Mouse (Mus musculus): ENCODE data around the gene Spic. TPM values are rescaled to one million over a fixed set of nuclear protein-coding genes. Genes with fewer than 3 reads are reported as not detected.

Spic gene
- total RNA-seq (2014; rRNA removed; ENCODE audit: low replicate concordance), result not detected in 2 replicates
- 0.11 and 0.25 TPM in 2 replicates for polyA plus RNA-seq (2015; fragmentation: Nextera tagmentation; extraction: Ambion mirVana)

- no peak within 1 kb of the TSS for H3K4me2 ChIP-seq (ENCODE audit: low read depth, low read length)
- ATAC-seq (ENCODE audit: insufficient read depth, low read depth), result no peak
Observed at GRCm38 (mm10) chr10:88684925-88685324, at the start of gene Spic. Spic (minus strand) TSS chr10:88685015.

DNA sequence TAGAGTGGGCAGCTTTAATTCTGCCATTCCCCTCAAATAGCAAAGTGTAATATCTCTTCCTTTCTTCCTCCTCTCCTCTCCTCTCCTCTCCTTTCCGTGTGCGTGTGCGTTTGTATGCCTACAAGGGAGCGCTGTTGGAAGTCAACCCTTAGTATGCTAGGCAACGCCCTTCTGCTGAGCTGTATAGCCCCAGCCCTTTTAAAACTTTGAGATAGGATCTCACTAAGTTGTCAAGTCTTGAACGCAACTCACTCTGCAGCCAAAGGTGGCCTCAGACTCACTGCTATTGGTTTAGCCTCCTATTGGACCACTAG, 47.5 kb upstream of the Spic start:
- H3K4me2 ChIP-seq (ENCODE audit: low read depth, low read length), result peak overlapping the region; percentile 85
- peaks cover 10% of the 10 kb centered on the region; the same call in 1 of the 2 replicates for H3K4me1 ChIP-seq (ENCODE audit: control insufficient read depth, insufficient read depth)
- peak overlapping the region; percentile 97; the same call in 1 of the 2 replicates for H3K9ac ChIP-seq (replicated peaks; ENCODE audit: low read depth, low read length)
- 8% methylated on average over 6 of the region's 6 CpGs for WGBS
- H3K9me3 ChIP-seq (replicated peaks; ENCODE audit: control insufficient read depth, low read length), result no peaks in the 10 kb centered on the region
- peaks cover 16% of the 10 kb centered on the region for H3K36me3 ChIP-seq (replicated peaks; ENCODE audit: control insufficient read depth, insufficient read depth, low read length)
- no peak for TF ChIP-seq EP300 (IDR thresholded peaks at IDR 0.05; ENCODE audit: low read depth)
- TF ChIP-seq CTCF (IDR thresholded peaks at IDR 0.05; ENCODE audit: low read depth), result no peak
- DNase-seq (ENCODE audit: low spot score) (no peak), ATAC-seq (ENCODE audit: insufficient read depth, low read depth) (no peak)
- H3K27ac ChIP-seq (ENCODE audit: low read depth), result no peak overlapping the region
- peak overlapping the region; percentile 98 for H3K4me3 ChIP-seq (ENCODE audit: low read depth, low read length)
- H3K27me3 ChIP-seq (ENCODE audit: control insufficient read depth, insufficient read depth, low read length), result no peaks in the 10 kb centered on the region

More at GRCm38 (mm10) chr10:88684925-88685324, at the start of gene Spic:
- no peaks in the 10 kb centered on the region for H3K36me3 ChIP-seq (replicated peaks; ENCODE audit: control insufficient read depth, insufficient read depth, low read length)
- no peak within 1 kb of the TSS for H3K27ac ChIP-seq (ENCODE audit: low read depth)
- 64% methylated on average over 5 of the region's 5 CpGs for WGBS
- TF ChIP-seq EP300 (IDR thresholded peaks at IDR 0.05; ENCODE audit: low read depth), result no peak
- TF ChIP-seq CTCF (IDR thresholded peaks at IDR 0.05; ENCODE audit: low read depth), result no peak
- H3K27me3 ChIP-seq (ENCODE audit: control insufficient read depth, insufficient read depth, low read length), result no peaks in the 10 kb centered on the region
- H3K4me3 ChIP-seq (ENCODE audit: low read depth, low read length), result no peak within 1 kb of the TSS
- no peak for DNase-seq (ENCODE audit: low spot score)
- H3K9me3 ChIP-seq (replicated peaks; ENCODE audit: control insufficient read depth, low read length), result no peaks in the 10 kb centered on the region
- H3K4me1 ChIP-seq (ENCODE audit: control insufficient read depth, insufficient read depth), result no peaks in the 10 kb centered on the region
- no peak within 1 kb of the TSS for H3K9ac ChIP-seq (replicated peaks; ENCODE audit: low read depth, low read length)

GRCm38 (mm10) chr10:88731496-88732308, 46.9 kb upstream of the Spic start:
- no peaks in the 10 kb centered on the region for H3K27me3 ChIP-seq (ENCODE audit: control insufficient read depth, insufficient read depth, low read length)
- H3K36me3 ChIP-seq (replicated peaks; ENCODE audit: control insufficient read depth, insufficient read depth, low read length), result peaks cover 10% of the 10 kb centered on the region
- H3K27ac ChIP-seq (ENCODE audit: low read depth), result peak overlapping the region; percentile 89
- peak overlapping the region; percentile 97 for H3K9ac ChIP-seq (replicated peaks; ENCODE audit: low read depth, low read length)
- DNase-seq (ENCODE audit: low spot score) (peak; percentile 8), ATAC-seq (ENCODE audit: insufficient read depth, low read depth) (peak; percentile 25)
- H3K9me3 ChIP-seq (replicated peaks; ENCODE audit: control insufficient read depth, low read length), result no peaks in the 10 kb centered on the region
- TF ChIP-seq EP300 (IDR thresholded peaks at IDR 0.05; ENCODE audit: low read depth) (no peak), CTCF (IDR thresholded peaks at IDR 0.05; ENCODE audit: low read depth) (no peak)
- peak overlapping the region; percentile 85 for H3K4me2 ChIP-seq (ENCODE audit: low read depth, low read length)
- 2% methylated on average over 61 of the region's 61 CpGs for WGBS
- peaks cover 10% of the 10 kb centered on the region; the same call in 1 of the 2 replicates for H3K4me1 ChIP-seq (ENCODE audit: control insufficient read depth, insufficient read depth)
- H3K4me3 ChIP-seq (ENCODE audit: low read depth, low read length), result peak overlapping the region; percentile 98

- 0 out of 2 replicates have a peak, but pooled peaks cover 2% of the 10 kb centered on the region for H3K36me3 ChIP-seq (replicated peaks; ENCODE audit: control insufficient read depth, insufficient read depth, low read length)
- H3K4me1 ChIP-seq (ENCODE audit: control insufficient read depth, insufficient read depth), result peaks cover 10% of the 10 kb centered on the region; the same call in 1 of the 2 replicates
- no peak for TF ChIP-seq CTCF (IDR thresholded peaks at IDR 0.05; ENCODE audit: low read depth)
- no peaks in the 10 kb centered on the region for H3K27me3 ChIP-seq (ENCODE audit: control insufficient read depth, insufficient read depth, low read length)
- H3K4me2 ChIP-seq (ENCODE audit: low read depth, low read length), result peak within 1 kb of the TSS; percentile 85
- peak within 1 kb of the TSS; percentile 97 for H3K9ac ChIP-seq (replicated peaks; ENCODE audit: low read depth, low read length)
- peak within 1 kb of the TSS; percentile 89 for H3K27ac ChIP-seq (ENCODE audit: low read depth)
- peak within 1 kb of the TSS; percentile 98 for H3K4me3 ChIP-seq (ENCODE audit: low read depth, low read length)
- ATAC-seq (ENCODE audit: insufficient read depth, low read depth) (peak; percentile 96), DNase-seq (ENCODE audit: low spot score) (peak; percentile 89)
- H3K9me3 ChIP-seq (replicated peaks; ENCODE audit: control insufficient read depth, low read length), result no peaks in the 10 kb centered on the region
- WGBS, result under 1% methylated on average over 65 of the region's 65 CpGs
Observed at GRCm38 (mm10) chr10:88730571-88731495, 46.0 kb upstream of the Spic start, which contains the start of gene Arl1. Arl1 (plus strand) TSS chr10:88730858.

DNA sequence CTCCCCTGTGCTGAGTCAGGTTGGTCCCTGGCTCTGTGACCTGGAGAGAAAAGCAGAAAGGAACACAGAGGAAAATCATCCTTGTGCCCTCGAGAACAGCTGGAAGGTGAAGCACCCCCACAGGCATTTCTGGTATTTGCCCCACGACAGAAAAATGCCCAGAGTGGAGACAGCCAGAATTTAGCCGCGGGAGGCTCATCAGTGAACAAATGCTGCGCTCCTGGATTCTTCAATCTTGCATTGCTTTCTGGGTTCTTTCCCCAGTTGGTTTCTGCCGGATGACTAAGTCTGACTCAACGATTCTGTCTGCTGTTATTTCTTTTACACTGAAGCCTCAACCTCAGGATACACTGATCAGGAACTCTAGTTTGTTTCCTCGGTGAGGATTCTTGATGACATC, 43.4 kb upstream of the Spic start:
- ATAC-seq (ENCODE audit: insufficient read depth, low read depth) (no peak), DNase-seq (ENCODE audit: low spot score) (no peak)
- Histone ChIP-seq H3K27me3 (ENCODE audit: control insufficient read depth, insufficient read depth, low read length) (no peaks in the 10 kb centered on the region), H3K36me3 (replicated peaks; ENCODE audit: control insufficient read depth, insufficient read depth, low read length) (no peaks in the 10 kb centered on the region), H3K4me2 (ENCODE audit: low read depth, low read length) (no peak overlapping the region), H3K4me3 (ENCODE audit: low read depth, low read length) (no peak overlapping the region), H3K27ac (ENCODE audit: low read depth) (no peak overlapping the region), H3K4me1 (ENCODE audit: control insufficient read depth, insufficient read depth) (peaks cover 10% of the 10 kb centered on the region; the same call in 1 of the 2 replicates), H3K9me3 (replicated peaks; ENCODE audit: control insufficient read depth, low read length) (no peaks in the 10 kb centered on the region), H3K9ac (replicated peaks; ENCODE audit: low read depth, low read length) (no peak overlapping the region)
- WGBS, result 59% methylated on average over 8 of the region's 8 CpGs
- TF ChIP-seq EP300 (IDR thresholded peaks at IDR 0.05; ENCODE audit: low read depth) (no peak), CTCF (IDR thresholded peaks at IDR 0.05; ENCODE audit: low read depth) (no peak)

All from heart, postnatal 0 days (tissue).